Mouse (Mus musculus) C2C12 (cell line): ENCODE results near the gene Chpf. TPM values are rescaled to one million over a fixed set of nuclear protein-coding genes. Genes with fewer than 3 reads are reported as not detected.

ENCODE experiments used
- H3K27me3 ChIP-seq: one replicate; pipeline ENCODE4 v1.6.1; 2011; ENCODE audit not compliant: control insufficient read depth, insufficient read depth, insufficient read length
- H3K36me3 ChIP-seq: one replicate; pipeline ENCODE4 v1.6.1; 2011; ENCODE audit not compliant: control insufficient read depth, insufficient read depth
- H3K4me3 ChIP-seq: one replicate; pipeline ENCODE4 v1.5.1; 2011; ENCODE audit warnings: mild to moderate bottlenecking, control low read depth; ENCODE audit not compliant: poor library complexity, insufficient read depth, severe bottlenecking
- H3K79me2 ChIP-seq: one replicate; pipeline ENCODE4 v1.6.1; 2011; ENCODE audit not compliant: control insufficient read depth, insufficient read depth
- H3K79me3 ChIP-seq: one replicate; pipeline ENCODE4 v1.6.1; 2011; ENCODE audit warnings: low read depth, control low read depth
- H3ac ChIP-seq: one replicate; pipeline ENCODE3; 2011; ENCODE audit warnings: low read depth; ENCODE audit not compliant: control insufficient read depth, insufficient read length
- CEBPB ChIP-seq: IDR thresholded peaks from one replicate; pipeline ENCODE4 v1.6.1; 2011; ENCODE audit warnings: low read depth, mild to moderate bottlenecking, control low read depth, moderate library complexity
- CTCF ChIP-seq: IDR thresholded peaks from one replicate; pipeline ENCODE4 v1.5.1; 2011; ENCODE audit not compliant: control insufficient read depth, insufficient read depth, insufficient read length
- FOSL1 ChIP-seq: IDR thresholded peaks from one replicate; pipeline ENCODE4 v1.8.0; 2011; ENCODE audit warnings: mild to moderate bottlenecking, low read length; ENCODE audit not compliant: poor library complexity, insufficient read depth, severe bottlenecking
- MAX ChIP-seq: IDR thresholded peaks from one replicate; pipeline ENCODE4 v1.6.1; 2011; ENCODE audit warnings: mild to moderate bottlenecking, control low read depth
- MYOD1 ChIP-seq: IDR thresholded peaks from one replicate; pipeline ENCODE4 v1.6.1; 2011; ENCODE audit warnings: low read depth; ENCODE audit not compliant: control insufficient read depth, insufficient read length
- MYOG ChIP-seq: IDR thresholded peaks from one replicate; pipeline ENCODE4 v1.6.1; 2011; ENCODE audit not compliant: control insufficient read depth, insufficient read length; ENCODE audit errors: extremely low read depth
- USF1 ChIP-seq: IDR thresholded peaks from one replicate; pipeline ENCODE4 v1.6.1; 2011; ENCODE audit warnings: low read depth, mild to moderate bottlenecking, control low read depth, moderate library complexity
- polyA plus RNA-seq: library from polyadenylated mRNA; unstranded; fragments of >200 nt; fragmentation: generic; extraction: Trizol; gene quantifications from one replicate; pipeline ENCODE4 v1.2.1, GENCODE M21; 2012; ENCODE audit warnings: missing spikeins

Gene Chpf
- polyA plus RNA-seq, 1 experiment = 49.3 TPM

GRCm38 (mm10) chr1:75478497-75478896, 610 bp downstream of the Chpf start:
- H3K79me2 ChIP-seq = peaks cover 24% of the 10 kb centered on the region
- no peak for TF ChIP-seq CTCF
- peak overlapping the region; percentile 55 for H3K4me3 ChIP-seq

GRCm38 (mm10) chr1:75477966-75478290, 1.2 kb downstream of the Chpf start:
- peaks cover 24% of the 10 kb centered on the region for H3K79me2 ChIP-seq
- peaks cover 21% of the 10 kb centered on the region for H3K36me3 ChIP-seq
- TF ChIP-seq MAX = no peak
- TF ChIP-seq MYOG = no peak
- H3K27me3 ChIP-seq = no peaks in the 10 kb centered on the region
- peak overlapping the region; percentile 80 for H3ac ChIP-seq
- peak overlapping the region; percentile 55 for H3K4me3 ChIP-seq
- no peaks in the 10 kb centered on the region for H3K79me3 ChIP-seq

More at GRCm38 (mm10) chr1:75478497-75478896, 610 bp downstream of the Chpf start:
- Histone ChIP-seq H3K27me3 (no peaks in the 10 kb centered on the region), H3K79me3 (no peaks in the 10 kb centered on the region), H3ac (peak overlapping the region; percentile 80), H3K36me3 (peaks cover 21% of the 10 kb centered on the region)

- peaks cover 21% of the 10 kb centered on the region for H3K36me3 ChIP-seq
- TF ChIP-seq USF1 (no peak), MAX (no peak), MYOD1 (peak; percentile 35), CTCF (peak; percentile 84), CEBPB (no peak)
- H3K27me3 ChIP-seq = no peaks in the 10 kb centered on the region
Measured at GRCm38 (mm10) chr1:75477264-75477965, 1.7 kb downstream of the Chpf start.

GRCm38 (mm10) chr1:75476441-75476840, 2.7 kb downstream of the Chpf start:
- Histone ChIP-seq H3K79me3 (no peaks in the 10 kb centered on the region), H3K27me3 (no peaks in the 10 kb centered on the region), H3ac (no peak overlapping the region), H3K79me2 (peaks cover 24% of the 10 kb centered on the region), H3K4me3 (no peak overlapping the region), H3K36me3 (peaks cover 21% of the 10 kb centered on the region)
- TF ChIP-seq FOSL1 (no peak), MAX (no peak), CEBPB (no peak), MYOG (no peak), MYOD1 (no peak), USF1 (no peak), CTCF (no peak)

More at GRCm38 (mm10) chr1:75477264-75477965, 1.7 kb downstream of the Chpf start:
- no peaks in the 10 kb centered on the region for H3K79me3 ChIP-seq
- H3K79me2 ChIP-seq = peaks cover 24% of the 10 kb centered on the region
- no peak overlapping the region for H3ac ChIP-seq
- no peak overlapping the region for H3K4me3 ChIP-seq

- no peak overlapping the region for H3K4me3 ChIP-seq
- H3ac ChIP-seq = no peak overlapping the region
- no peaks in the 10 kb centered on the region for H3K79me3 ChIP-seq
- H3K36me3 ChIP-seq = no peaks in the 10 kb centered on the region
- H3K27me3 ChIP-seq = no peaks in the 10 kb centered on the region
- no peaks in the 10 kb centered on the region for H3K79me2 ChIP-seq
- TF ChIP-seq USF1 (no peak), FOSL1 (no peak), MYOG (no peak), MAX (no peak), MYOD1 (no peak), CTCF (no peak), CEBPB (no peak)
Measured at GRCm38 (mm10) chr1:75469287-75469825, 9.8 kb downstream of the Chpf start.

- no peak overlapping the region for H3K4me3 ChIP-seq
- no peaks in the 10 kb centered on the region for H3K36me3 ChIP-seq
- TF ChIP-seq USF1 (no peak), CTCF (peak; percentile 19)
- H3ac ChIP-seq = peak overlapping the region; percentile 46
- H3K79me2 ChIP-seq = no peaks in the 10 kb centered on the region
- H3K27me3 ChIP-seq = no peaks in the 10 kb centered on the region
- H3K79me3 ChIP-seq = no peaks in the 10 kb centered on the region
Measured at GRCm38 (mm10) chr1:75467215-75467927, 11.7 kb downstream of the Chpf start.
